Mouse (Mus musculus) lung, postnatal 25 days (tissue): ENCODE data around the gene Mcpt4.
A peak's percentile ranks its signal among the peaks of the same experiment; 100 is the strongest.
"Not testable (repeated sequence)": the region's sequence is repeated elsewhere in the genome, so short reads cannot be mapped to it uniquely, and the experiment has no call there.

Experiments
- DNase-seq: peaks from one replicate; pipeline ENCODE4 v3.0.0; 2022; ENCODE audit warnings: low spot score

Gene Mcpt4

DNA sequence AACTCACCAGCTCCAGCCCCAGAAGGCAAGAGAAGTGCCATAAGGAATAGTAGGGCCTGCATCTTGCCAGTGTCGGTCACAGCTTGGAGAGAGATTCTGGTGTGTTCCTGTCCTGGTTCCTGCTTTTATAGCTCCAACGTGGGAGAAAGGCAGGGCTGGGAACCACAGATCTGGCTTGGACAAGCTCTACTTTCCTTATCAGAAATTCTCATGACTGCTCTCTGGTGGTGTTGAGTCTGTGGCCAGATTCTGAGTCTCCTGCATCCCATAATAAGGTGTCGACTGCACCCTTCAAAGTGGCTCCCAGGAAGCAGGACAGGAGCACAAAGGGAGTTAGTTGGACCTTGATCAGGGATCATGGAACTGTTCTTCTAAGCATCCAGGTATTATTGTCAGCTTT lies at the start of gene Mcpt4:
Mcpt4 (minus strand) TSS at position 101 of the 400 bp plus-strand sequence.
- DNase-seq = not testable (repeated sequence)

DNA sequence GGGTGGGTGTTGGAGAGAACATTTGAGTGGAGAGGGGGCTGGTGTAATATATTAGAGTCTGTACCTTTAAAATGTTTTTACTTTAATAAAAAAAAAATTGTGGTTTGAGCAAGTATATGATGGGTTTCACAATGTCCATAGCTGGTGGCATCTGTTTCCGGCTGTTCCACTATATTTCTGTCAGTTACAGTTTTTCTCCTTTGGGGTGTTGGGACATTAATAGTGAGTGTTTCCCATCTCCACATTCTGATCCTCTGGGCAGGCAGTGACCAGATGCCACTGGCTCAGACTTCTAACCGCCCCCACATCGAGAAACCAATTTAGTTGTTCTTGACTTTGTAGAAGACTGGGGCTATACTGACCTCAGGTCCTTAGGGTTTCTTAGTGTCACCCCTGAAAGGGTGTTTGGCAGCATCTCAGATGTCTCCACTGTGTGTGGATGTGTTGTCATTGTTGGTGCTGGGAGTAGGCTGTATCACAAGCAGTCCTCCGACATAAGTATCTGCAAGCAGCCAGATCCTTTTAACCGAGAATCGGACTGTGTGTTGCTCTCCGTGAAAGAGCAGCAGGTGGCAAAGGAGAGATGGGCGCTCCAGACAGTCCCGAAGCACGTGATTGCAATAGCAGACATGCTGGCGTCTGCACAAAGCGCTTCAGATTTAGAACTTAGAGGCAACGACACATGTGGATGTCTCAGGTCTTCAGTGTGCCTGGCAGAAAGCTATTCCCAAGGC lies 43.5 kb upstream of the Mcpt4 start:
- DNase-seq = no peak

DNA sequence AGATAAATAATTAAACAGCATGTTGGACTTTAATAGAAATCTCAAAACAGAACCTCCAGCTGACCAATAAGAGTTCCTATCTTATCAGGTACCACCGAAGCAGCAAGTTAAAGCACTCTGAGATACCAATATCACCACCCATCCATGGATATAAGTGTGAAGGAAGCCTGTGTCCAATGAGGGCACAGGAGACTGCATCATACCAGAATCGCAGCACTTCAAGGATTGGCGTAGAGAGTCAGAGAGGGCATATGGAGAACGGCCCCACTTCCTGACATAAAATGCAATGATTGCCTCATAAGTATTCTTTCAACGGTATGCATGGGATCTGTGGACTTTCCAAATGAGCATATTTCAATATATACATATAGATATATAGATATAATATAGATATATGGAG lies 42.9 kb upstream of the Mcpt4 start:
- no peak for DNase-seq

DNA sequence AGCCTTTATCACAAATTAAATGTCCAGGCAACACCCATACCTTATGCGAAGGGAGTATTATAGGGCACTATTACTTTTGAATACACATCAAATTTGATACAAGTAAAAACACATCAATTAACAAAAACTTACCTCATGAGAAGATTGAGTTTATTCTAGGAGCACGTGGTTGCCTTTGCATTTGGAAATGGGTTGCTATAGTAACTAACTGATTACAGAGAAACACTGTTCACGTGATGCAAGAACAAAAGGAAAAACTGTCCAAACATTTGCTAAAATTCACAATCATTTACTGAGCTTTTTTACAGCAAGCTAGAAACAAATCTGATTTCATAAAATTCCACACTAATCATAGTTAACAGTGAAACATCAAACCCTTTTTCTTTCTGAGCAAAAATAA lies 41.3 kb upstream of the Mcpt4 start:
- no peak for DNase-seq

DNA sequence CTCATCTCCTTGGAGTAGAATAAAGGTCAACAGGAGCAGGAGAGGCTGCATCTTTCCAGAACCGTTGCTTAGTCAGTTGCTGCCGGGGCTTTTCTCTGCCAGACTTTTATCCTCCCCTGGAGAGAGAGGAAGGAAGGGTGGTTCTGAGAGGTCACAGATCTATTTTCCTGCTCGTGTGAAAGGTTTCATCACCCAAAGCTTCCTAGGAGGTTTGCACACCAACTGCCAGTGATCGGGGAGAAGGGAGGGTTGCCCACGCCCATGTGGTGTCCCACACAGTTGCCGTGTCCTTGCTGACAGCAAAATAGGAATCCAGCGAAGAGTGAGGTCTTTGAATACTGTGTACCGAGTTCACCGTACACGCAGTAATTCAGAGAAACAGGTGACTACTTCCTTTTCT lies 40.3 kb upstream of the Mcpt4 start, which contains the start of gene Ctsg:
Ctsg (minus strand) TSS at position 189 of the 400 bp plus-strand sequence.
- no peak for DNase-seq

DNA sequence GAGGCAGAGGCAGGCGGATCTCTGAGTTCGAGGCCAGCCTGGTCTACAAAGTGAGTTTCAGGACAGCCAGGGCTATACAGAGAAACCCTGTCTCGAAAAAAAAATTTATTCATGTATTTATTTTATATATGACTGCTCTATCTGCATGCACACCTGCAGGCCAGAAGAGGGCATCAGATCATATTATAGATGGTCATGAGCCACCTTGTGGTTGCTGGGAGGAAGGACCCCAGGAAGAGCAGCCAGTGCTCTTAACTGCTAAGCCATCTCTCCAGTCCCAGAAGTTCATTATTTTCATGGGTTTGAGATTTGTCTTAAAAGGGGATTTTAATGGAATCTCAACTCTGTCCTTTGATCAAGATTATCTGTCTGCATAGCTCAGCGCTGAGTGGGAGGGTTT lies 36.8 kb upstream of the Mcpt4 start:
- no peak for DNase-seq

DNA sequence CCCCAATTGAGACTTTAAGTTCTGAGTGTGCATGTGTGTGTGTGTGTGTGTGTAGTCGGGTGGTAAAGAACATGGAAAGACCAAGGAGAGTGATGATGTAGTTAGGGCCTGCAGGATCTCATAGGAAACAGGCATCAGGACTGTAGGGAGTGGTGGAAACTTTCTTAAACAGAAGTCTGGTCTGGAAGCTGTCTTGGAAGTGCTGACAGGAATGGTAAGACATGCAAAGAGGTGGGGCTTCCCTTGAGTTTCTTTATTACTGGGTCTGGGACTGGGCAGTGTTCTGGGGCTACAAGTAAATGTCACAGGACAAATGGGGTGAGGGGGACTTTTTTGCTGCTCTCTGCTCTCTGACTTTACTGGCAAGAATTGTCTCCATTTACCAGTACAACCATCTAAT lies 35.5 kb upstream of the Mcpt4 start:
- DNase-seq = no peak

DNA sequence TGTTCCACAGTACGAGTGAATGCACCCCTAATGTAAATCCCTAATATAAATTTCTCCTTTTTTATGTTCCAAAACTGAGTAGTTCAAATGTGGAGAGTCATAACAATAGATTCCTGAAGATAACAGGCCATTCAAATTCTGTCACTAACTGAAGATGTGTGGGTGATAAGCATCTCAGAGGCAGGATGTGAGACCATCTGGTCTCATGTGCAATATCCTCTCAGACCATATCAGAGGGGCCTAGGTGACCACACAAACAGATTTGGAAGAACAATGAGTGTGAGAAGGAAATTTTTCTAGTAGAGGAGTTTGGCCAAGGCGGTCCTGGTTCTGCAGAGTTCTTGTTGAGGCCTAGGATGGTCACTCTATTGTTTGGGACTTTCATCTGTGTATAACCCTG lies 31.2 kb upstream of the Mcpt4 start:
- no peak for DNase-seq

DNA sequence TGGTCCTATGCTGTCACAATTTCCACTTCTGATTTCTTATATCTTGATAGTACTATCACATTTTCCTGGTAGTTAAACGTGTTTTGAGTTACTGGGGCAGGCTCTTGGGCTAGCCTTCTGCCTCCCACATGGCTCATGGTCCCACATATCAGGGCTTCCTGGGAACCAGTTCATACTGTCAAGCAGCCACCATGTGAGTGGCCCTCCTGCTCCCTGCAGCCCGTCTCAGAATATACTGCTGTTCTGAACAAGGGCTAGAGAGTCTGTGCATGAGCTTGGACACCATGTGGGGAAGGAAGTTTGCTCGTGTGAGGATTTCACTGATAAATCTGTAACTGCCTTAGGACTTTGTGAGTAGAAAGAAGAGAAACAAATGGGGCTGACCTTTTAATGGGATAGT lies 24.6 kb upstream of the Mcpt4 start:
- no peak for DNase-seq

DNA sequence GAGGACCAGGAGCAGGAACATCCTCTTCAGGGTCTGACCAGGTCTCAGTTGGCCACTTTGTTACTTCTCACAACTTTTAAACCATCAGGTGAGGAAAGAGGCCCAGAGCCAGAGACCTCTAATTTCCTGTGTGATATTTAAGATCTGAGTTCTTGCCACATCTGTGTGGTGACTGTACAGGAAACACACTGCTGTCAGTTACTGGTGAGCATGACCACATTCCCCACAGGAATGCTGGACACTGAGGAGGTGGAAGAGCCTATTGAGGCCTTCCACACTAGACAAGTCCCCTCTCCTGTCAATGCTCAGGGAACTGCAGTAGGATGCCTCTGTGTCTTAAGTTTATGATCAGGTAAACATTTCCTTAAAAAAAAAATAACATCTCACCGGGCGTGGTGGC lies 23.1 kb upstream of the Mcpt4 start, which contains the start of gene Mcpt8:
Mcpt8 (minus strand) TSS at position 107 of the 400 bp plus-strand sequence.
- no peak for DNase-seq

DNA sequence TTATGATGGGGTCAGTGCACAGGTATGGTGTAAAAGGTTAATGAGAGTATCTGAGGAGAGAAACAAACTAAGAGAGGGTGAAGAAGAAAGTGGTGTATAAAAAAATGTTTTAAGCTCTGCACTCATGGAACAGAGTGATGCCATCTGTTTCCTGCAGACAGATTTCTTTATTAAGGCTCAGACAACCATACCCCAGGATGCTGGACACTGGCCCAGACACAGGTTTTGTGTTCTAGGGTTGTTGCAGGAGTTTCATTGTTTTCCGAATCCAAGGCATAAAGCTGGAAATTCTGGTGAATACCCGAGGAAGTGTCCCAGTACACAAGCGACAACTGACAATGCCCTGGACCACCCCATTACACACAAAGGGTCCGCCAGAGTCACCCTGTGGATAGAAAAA lies 19.9 kb upstream of the Mcpt4 start:
- DNase-seq = no peak

DNA sequence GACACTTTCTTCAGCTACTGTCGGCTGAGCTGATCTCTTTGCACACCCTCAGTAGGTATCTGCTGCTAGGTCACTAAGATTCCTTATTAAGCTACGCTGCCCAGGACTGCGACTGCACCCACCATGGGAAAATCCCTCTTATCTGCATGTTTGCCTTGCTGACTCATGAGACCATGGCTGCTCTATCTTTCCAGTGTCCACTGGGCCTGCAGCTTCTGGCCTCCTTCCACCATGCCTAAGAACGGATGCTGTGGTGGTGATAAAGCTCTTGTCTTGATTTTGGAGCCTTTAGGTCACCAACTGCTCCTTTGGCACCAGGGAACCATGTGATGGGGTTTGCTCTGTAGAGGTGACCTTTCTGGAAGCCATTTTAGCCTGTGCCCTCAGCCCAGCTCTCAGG lies 4.4 kb downstream of the Mcpt4 start:
- DNase-seq = no peak

DNA sequence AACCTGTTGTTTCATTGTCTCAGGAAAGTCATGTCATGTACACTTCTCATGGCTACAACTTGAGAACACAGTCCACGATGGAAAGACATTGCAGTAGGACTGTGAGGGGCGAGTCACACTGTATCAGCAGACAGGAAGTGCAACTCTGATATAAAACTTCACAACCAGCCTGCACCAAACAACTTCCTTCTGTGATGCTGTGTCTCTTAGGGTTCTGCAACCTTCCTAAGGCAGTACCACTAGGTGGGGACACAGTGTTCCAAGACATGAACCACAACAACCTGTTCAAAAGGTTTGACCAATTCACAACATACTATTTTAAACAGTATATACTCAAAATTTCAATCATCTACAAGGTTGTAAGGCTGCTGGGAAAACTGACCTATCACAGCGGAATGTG lies 6.7 kb downstream of the Mcpt4 start:
- DNase-seq = no peak

DNA sequence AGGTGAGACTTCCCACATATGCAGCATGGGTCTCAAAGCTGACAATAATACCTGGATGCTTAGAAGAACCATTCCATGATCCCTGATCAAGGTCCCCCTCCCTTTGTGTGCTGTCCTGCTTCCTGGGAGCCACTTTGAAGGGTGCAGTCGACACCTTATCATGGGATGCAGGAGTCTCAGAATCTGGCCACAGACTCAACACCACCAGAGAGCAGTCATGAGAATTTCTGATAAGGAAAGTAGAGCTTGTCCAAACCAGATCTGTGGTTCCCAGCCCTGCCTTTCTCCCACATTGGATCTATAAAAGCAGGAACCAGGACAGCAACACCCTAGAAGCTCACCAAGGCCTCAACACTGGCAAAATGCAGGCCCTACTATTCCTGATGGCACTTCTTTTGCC lies 20.3 kb downstream of the Mcpt4 start, which contains the start of gene Mcpt2:
Mcpt2 (plus strand) TSS at position 250 of the 400 bp plus-strand sequence.
- DNase-seq = not testable (repeated sequence)

DNA sequence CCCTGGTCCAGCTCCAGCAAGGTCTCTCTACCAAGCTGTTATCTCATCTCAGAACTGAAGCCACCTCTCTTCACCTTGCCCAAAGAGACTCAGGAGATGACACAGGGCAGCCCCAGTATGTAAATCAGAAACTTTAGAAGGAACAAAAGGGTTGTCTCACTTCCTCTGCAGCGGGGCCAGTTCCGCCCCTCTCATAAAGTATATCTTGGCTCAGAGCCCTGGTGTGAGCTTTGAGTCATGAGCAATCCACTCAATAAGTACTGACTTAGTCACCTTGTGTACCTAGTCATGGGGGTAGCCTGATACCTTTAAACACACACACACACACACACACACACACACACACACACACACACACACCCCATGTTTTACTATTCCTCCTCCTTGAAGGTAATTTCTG lies 27.7 kb downstream of the Mcpt4 start:
- DNase-seq = peak; percentile 1

DNA sequence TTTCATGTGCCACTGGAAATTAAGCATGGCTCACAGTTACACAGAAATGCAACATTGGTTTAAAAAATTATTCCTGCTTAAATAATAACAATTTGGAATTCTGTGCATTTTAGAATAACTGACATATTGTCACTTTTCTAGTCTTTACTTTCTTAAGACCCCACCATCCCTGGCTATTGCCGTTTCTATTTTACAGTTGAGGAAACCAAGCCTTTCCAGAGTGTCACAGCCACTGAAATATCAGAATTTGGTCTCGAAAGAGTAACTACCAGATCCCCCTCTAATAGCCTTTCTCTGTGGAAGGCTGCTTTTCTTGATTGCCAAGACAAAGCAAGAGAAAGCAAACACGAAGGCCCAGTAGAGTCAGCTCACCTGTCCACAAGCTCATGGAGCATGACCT lies 31.7 kb downstream of the Mcpt4 start, which contains the start of gene Mcpt9:
Mcpt9 (minus strand) TSS at position 101 of the 400 bp plus-strand sequence.
- DNase-seq = not testable (repeated sequence)

DNA sequence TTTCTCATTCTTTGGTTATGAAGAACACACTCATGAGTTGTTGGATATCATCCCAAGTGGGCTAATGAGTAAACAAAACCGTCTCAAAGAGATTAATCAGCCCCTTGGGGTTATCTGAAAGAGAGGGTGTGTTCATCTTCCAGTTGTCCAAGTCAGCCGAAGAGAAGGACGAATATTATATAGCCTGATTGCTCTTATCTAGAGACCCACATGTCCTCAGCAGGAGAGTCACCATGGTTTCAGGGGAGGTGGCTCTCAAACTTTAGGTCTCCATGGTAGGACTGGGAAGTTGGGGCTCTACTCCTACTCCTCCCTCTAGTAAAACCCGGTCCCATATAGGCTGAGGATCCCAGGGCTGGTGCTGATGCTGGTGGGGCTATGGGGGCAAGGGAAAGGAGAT lies 40.8 kb downstream of the Mcpt4 start:
- DNase-seq = not testable (repeated sequence)

DNA sequence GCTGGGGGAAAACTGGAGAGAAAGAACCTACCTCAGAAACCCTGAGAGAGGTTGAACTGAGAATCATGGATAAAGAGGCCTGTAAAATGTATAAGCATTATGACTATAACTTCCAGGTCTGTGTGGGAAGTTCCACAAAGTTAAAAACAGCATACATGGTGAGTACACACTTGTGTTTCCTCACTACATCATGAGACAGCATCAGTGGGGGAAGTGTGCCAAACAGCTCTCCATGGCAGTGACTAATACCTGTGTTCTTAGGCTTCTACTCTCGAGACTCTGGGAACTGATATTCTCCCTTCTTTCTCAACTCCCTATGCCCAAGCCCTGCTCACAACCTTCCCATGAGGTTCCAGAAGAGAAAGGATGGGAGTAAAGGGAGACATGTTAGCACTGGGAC lies 42.7 kb downstream of the Mcpt4 start:
- DNase-seq = no peak

DNA sequence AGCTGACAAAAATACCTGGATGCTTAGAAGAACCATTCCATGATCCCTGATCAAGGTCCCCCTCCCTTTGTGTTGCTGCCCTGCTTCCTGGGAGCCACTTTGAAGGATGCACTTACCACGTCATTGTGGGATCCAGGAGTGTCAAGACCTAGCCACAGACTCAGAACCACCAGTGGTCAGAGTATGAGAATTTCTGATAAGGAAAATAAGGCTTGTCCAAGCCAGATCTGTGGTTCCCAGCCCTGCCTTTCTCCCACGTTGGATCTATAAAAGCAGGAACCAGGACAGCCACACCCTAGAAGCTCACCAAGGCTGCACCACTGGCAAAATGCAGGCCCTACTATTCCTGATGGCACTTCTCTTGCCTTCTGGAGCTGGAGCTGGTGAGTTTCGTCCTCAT lies 44.4 kb downstream of the Mcpt4 start, which contains the start of gene Mcpt1:
Mcpt1 (plus strand) TSS at position 301 of the 400 bp plus-strand sequence.
- DNase-seq = not testable (repeated sequence)

DNA sequence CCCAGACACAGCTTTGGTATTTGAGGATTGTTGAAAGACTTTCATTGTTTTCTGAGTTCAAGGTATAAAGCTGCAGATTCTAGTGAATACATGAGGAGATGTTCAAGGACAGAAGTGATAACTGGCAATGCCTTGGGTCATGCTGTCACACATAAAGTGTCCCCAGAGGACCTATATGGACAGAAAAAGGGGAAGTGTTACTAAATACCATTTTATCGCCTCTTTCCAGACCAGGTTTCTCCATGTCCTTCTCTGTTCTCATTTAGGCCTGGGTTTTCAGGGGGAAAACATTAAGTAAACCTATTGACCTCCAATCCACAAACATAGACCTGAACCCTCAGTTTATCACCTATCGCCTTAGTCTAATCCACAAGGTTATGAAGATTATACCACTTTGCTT lies 48.2 kb downstream of the Mcpt4 start:
- DNase-seq = no peak

DNA sequence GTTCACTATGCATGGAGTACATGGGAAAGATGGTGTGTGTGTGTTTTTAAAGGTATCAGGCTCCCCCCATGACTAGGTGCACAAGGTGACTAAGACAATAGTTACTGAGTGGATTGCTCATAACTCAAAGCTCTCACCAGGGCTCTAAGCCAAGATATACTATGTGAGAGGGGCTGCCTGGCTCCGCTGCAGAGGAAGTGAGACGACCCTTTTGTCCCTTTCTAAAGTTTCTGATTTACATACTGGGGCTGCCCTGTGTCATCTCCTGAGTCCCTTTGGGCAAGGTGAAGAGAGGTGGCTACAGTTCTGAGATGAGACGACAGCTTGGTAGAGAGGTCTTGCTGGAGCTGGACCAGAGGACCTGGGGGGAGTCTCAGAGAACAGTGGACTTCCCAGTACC lies 49.0 kb downstream of the Mcpt4 start:
- no peak for DNase-seq
